8 mouse cellular contexts compared by ENCODE assay signal in genomic region chr7:73618758-73619416, GRCm38 (mm10).
A peak's percentile ranks its signal among the peaks of the same experiment; 100 is the strongest.
DNase-seq lines count a peak whose midpoint lies in the region; ATAC-seq and TF ChIP-seq lines count a peak whose summit lies in the region.

No protein-coding gene starts in this region.

- in situ Hi-C loops in CH12.LX (cut with MboI; ENCODE audit: low pct_ligation_motif_present, low pct_unique_long_range_greater_than_20kb, low sequenced_read_pairs): no loop called here

- peaks cover 5% of the 10 kb centered on the region for H3K36me3 ChIP-seq in heart, adult 2 months (ENCODE audit: control insufficient read depth, insufficient read depth, low read length)
- no peaks in the 10 kb centered on the region for H3K36me3 ChIP-seq in CH12.LX (replicated peaks in 1 of 2; ENCODE audit: control insufficient read depth in 1 of 2, insufficient read depth in 1 of 2, low read length in 1 of 2)
- H3K36me3 ChIP-seq in forebrain, embryonic 13.5 days (ENCODE audit: poor library complexity, severe bottlenecking): no peaks in the 10 kb centered on the region
- H3K36me3 ChIP-seq in liver, embryonic 13.5 days: no peaks in the 10 kb centered on the region

- H3K27me3 ChIP-seq in heart, adult 2 months (ENCODE audit: control insufficient read depth, insufficient read depth, low read length): no peaks in the 10 kb centered on the region
- no peaks in the 10 kb centered on the region for H3K27me3 ChIP-seq in CH12.LX (replicated peaks)
- H3K27me3 ChIP-seq in forebrain, embryonic 13.5 days: no peaks in the 10 kb centered on the region
- no peaks in the 10 kb centered on the region for H3K27me3 ChIP-seq in liver, embryonic 13.5 days

- H3K4me2 ChIP-seq in CH12.LX (ENCODE audit: insufficient read depth, low read depth, poor library complexity, severe bottlenecking): peak overlapping the region; percentile 73
- peak overlapping the region; percentile 78 for H3K4me2 ChIP-seq in forebrain, embryonic 13.5 days
- H3K4me2 ChIP-seq in liver, embryonic 13.5 days: peak overlapping the region; percentile 80

- no peak; the same call in 1 of the 2 replicates for ATAC-seq in forebrain, embryonic 13.5 days
- ATAC-seq in liver, embryonic 13.5 days (ENCODE audit: low read depth): peak; percentile 76

- WGBS in heart, adult 2 months: 2% methylated on average over 25 of the region's 25 CpGs
- WGBS in forebrain, embryonic 13.5 days: 11% methylated on average over 25 of the region's 25 CpGs
- 5% methylated on average over 25 of the region's 25 CpGs for WGBS in liver, embryonic 13.5 days (ENCODE audit: insufficient replicate concordance)

- TF ChIP-seq CTCF in heart, adult 2 months (IDR thresholded peaks at IDR 0.05): no peak
- no peak for TF ChIP-seq CTCF in CH12.LX (conservative IDR thresholded peaks at IDR 0.05 in 1 of 2, IDR thresholded peaks at IDR 0.05 in 1 of 2; ENCODE audit: low read depth in 2 of 2, low read length in 2 of 2)

- no peak for DNase-seq in heart, adult 2 months
- DNase-seq in heart, adult 9 months (ENCODE audit: low spot score in 2 of 2): no peak
- no peak for DNase-seq in CH12.LX (ENCODE audit: extremely low read depth)
- no peak for DNase-seq in liver, embryonic 13.5 days
- no peak for DNase-seq in right cerebral cortex, postnatal 14 days
- DNase-seq in layer of hippocampus, adult 11-12 months (ENCODE audit: low spot score): no peak
- no peak for DNase-seq in urinary bladder, postnatal 36 days (ENCODE audit: low spot score in 2 of 2)

- TF ChIP-seq RAD21 in CH12.LX (IDR thresholded peaks at IDR 0.05; ENCODE audit: low read depth, low read length): no peak

- H3K9ac ChIP-seq in heart, adult 2 months (ENCODE audit: low read depth, low read length): peak overlapping the region; percentile 89
- H3K9ac ChIP-seq in CH12.LX (ENCODE audit: insufficient read depth, low read depth): peak overlapping the region; percentile 83
- H3K9ac ChIP-seq in forebrain, embryonic 13.5 days: peak overlapping the region; percentile 87
- peak overlapping the region; percentile 89 for H3K9ac ChIP-seq in liver, embryonic 13.5 days

- H3K27ac ChIP-seq in heart, adult 2 months: peak overlapping the region; percentile 99
- H3K27ac ChIP-seq in CH12.LX (ENCODE audit: insufficient read depth, low read depth): peak overlapping the region; percentile 58
- H3K27ac ChIP-seq in forebrain, embryonic 13.5 days: peak overlapping the region; percentile 100
- H3K27ac ChIP-seq in liver, embryonic 13.5 days: peak overlapping the region; percentile 98

- no peak for TF ChIP-seq POLR2A in heart, adult 2 months (IDR thresholded peaks at IDR 0.05; ENCODE audit: insufficient read depth, low read depth, low read length)
- TF ChIP-seq POLR2A in CH12.LX (IDR thresholded peaks at IDR 0.05; ENCODE audit: low read depth, low read length): peak; percentile 50; the same call in 1 of the 2 replicates

- TF ChIP-seq EP300 in heart, adult 2 months (IDR thresholded peaks at IDR 0.05; ENCODE audit: insufficient read depth, low read depth, low read length): no peak
- no peak for TF ChIP-seq EP300 in CH12.LX (IDR thresholded peaks at IDR 0.05; ENCODE audit: low read length)

- peak overlapping the region; percentile 68 for H3K4me3 ChIP-seq in heart, adult 2 months
- peak overlapping the region; percentile 61 to 93 (median 71) for H3K4me3 ChIP-seq in CH12.LX (replicated peaks in 1 of 3; ENCODE audit: low read depth in 2 of 3, low read length in 2 of 3, poor library complexity in 1 of 3)
- H3K4me3 ChIP-seq in forebrain, embryonic 13.5 days: peak overlapping the region; percentile 56
- peak overlapping the region; percentile 83 for H3K4me3 ChIP-seq in liver, embryonic 13.5 days (replicated peaks)

- no peaks in the 10 kb centered on the region for H3K79me2 ChIP-seq in heart, adult 2 months (replicated peaks; ENCODE audit: control insufficient read depth, insufficient read depth, low read length)
- H3K79me2 ChIP-seq in CH12.LX (replicated peaks; ENCODE audit: control insufficient read depth, extremely low read depth, insufficient read depth, poor library complexity, severe bottlenecking): peaks cover 3% of the 10 kb centered on the region; the same call in 1 of the 2 replicates

- intact Hi-C loops in heart, adult 2 months (cut with DNase I): loop anchor here (1.0 to 2.0 kb wide), 4 partner anchors 24 to 94 kb away; no protein-coding TSS in a partner anchor

- dilution Hi-C loops in CH12.LX (cut with MboI; ENCODE audit: extremely low pct_ligation_motif_present, extremely low pct_unique_long_range_greater_than_20kb, low sequenced_read_pairs): no loop called here

- peaks cover 4% of the 10 kb centered on the region for H3K4me1 ChIP-seq in heart, adult 2 months (ENCODE audit: control insufficient read depth, insufficient read depth, low read length)
- peaks cover 0 to 25% of the 10 kb centered on the region in 2 experiments; a peak in 2 of 4 replicates for H3K4me1 ChIP-seq in CH12.LX (ENCODE audit: control insufficient read depth in 1 of 2, insufficient read depth in 2 of 2)
- H3K4me1 ChIP-seq in forebrain, embryonic 13.5 days: peaks cover 37% of the 10 kb centered on the region
- peaks cover 38% of the 10 kb centered on the region for H3K4me1 ChIP-seq in liver, embryonic 13.5 days (replicated peaks)

- H3K9me3 ChIP-seq in CH12.LX (replicated peaks; ENCODE audit: low read length): no peaks in the 10 kb centered on the region
- H3K9me3 ChIP-seq in forebrain, embryonic 13.5 days (replicated peaks): no peaks in the 10 kb centered on the region
- no peaks in the 10 kb centered on the region for H3K9me3 ChIP-seq in liver, embryonic 13.5 days (replicated peaks)

TF ChIP-seq in CH12.LX, 34 proteins besides CTCF, POLR2A, EP300 and RAD21:
- TF ChIP-seq GABPA (IDR thresholded peaks at IDR 0.05; ENCODE audit: insufficient replicate concordance, low read depth, low read length) (no peak), TBP (conservative IDR thresholded peaks at IDR 0.05; ENCODE audit: low read depth, low read length) (peak; percentile 45; the same call in 1 of the 2 replicates), POLR2AphosphoS2 (IDR thresholded peaks at IDR 0.05; ENCODE audit: low read depth, low read length) (peak; percentile 83)
TF ChIP-seq in CH12.LX: peak in this region for 2.
